Mouse (Mus musculus) bone marrow, adult 2 months (tissue): ENCODE results near the gene Zfp174.
"Not testable (repeated sequence)": the region's sequence is repeated elsewhere in the genome, so short reads cannot be mapped to it uniquely, and the experiment has no call there.

Experiments
- CTCF ChIP-seq: fragments of 200-500 bp; IDR thresholded peaks from 2 replicates; pipeline ENCODE4 v1.5.1; 2011; ENCODE audit warnings: low read length, control low read depth; ENCODE audit not compliant: control insufficient read depth, insufficient read depth
- POLR2A ChIP-seq: fragments of 200-500 bp; IDR thresholded peaks from 2 replicates; pipeline ENCODE4 v1.6.1; 2011; ENCODE audit warnings: low read depth, mild to moderate bottlenecking, control low read depth, low read length, borderline replicate concordance; ENCODE audit not compliant: control insufficient read depth

DNA sequence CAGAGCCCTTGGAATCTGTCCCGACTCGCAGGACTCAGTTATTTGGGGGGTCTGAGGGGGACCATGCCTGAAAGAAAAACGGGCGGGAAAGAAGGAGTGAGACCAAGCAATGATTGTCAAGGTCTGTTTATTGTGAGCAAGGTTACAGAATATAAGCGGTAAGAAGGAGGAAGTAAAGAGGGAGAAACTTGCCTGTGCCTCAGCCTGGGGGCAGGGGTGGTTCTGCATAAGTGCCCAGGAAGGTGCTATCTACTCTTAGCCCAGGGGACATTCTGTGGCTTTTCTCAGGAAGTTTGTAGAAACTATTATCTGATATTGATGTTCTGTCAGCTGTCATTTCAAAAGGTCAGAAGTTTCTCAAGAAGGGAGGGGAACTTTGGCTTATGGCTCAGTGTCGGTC is 32.4 kb upstream of the Zfp174 start:
- TF ChIP-seq POLR2A, CTCF: not testable (repeated sequence)
